Mouse (Mus musculus): ENCODE measurements around the gene Flad1. TPM values are rescaled to one million over a fixed set of nuclear protein-coding genes. Genes with fewer than 3 reads are reported as not detected.

Flad1 gene
- polyA plus RNA-seq, 1 experiment from 2014 or later, result 29.2 TPM

- no peak overlapping the region; the same call in 1 of the 2 replicates for H3K27ac ChIP-seq (ENCODE audit: low read depth, low read length)
- H3K36me3 ChIP-seq (ENCODE audit: control insufficient read depth, insufficient read depth), result peaks cover 23% of the 10 kb centered on the region
- no peak for TF ChIP-seq CTCF (IDR thresholded peaks at IDR 0.05; ENCODE audit: low read depth)
- no peak overlapping the region; the same call in 1 of the 2 replicates for H3K4me2 ChIP-seq (replicated peaks; ENCODE audit: low read depth)
- no peak overlapping the region for H3K9ac ChIP-seq (ENCODE audit: low read depth, low read length)
- H3K4me3 ChIP-seq (ENCODE audit: low read depth, low read length), result no peak overlapping the region
- ATAC-seq, result no peak
- H3K9me3 ChIP-seq (ENCODE audit: control insufficient read depth), result no peaks in the 10 kb centered on the region
- WGBS, result 57% methylated on average over 11 of the region's 11 CpGs
- no peaks in the 10 kb centered on the region for H3K27me3 ChIP-seq (replicated peaks; ENCODE audit: control insufficient read depth, insufficient read depth, low read length)
- peaks cover 6% of the 10 kb centered on the region; the same call in 1 of the 2 replicates for H3K4me1 ChIP-seq (replicated peaks; ENCODE audit: control insufficient read depth, insufficient read depth, low read length)
Measured at GRCm38 (mm10) chr3:89385451-89385850, 26.2 kb downstream of the Flad1 start.

- TF ChIP-seq CTCF (IDR thresholded peaks at IDR 0.05; ENCODE audit: low read depth), result no peak
- Histone ChIP-seq H3K4me1 (replicated peaks; ENCODE audit: control insufficient read depth, insufficient read depth, low read length) (peaks cover 6% of the 10 kb centered on the region; the same call in 1 of the 2 replicates), H3K27ac (ENCODE audit: low read depth, low read length) (no peak overlapping the region), H3K27me3 (replicated peaks; ENCODE audit: control insufficient read depth, insufficient read depth, low read length) (no peaks in the 10 kb centered on the region), H3K36me3 (ENCODE audit: control insufficient read depth, insufficient read depth) (peaks cover 33% of the 10 kb centered on the region), H3K4me2 (replicated peaks; ENCODE audit: low read depth) (peak overlapping the region; percentile 21; the same call in 1 of the 2 replicates), H3K9ac (ENCODE audit: low read depth, low read length) (no peak overlapping the region), H3K9me3 (ENCODE audit: control insufficient read depth) (no peaks in the 10 kb centered on the region), H3K4me3 (ENCODE audit: low read depth, low read length) (0 out of 2 replicates have a peak overlapping the region, but pooled peaks have one; percentile 7)
- ATAC-seq, result no peak
- 64% methylated on average over 11 of the region's 12 CpGs for WGBS
Measured at GRCm38 (mm10) chr3:89384331-89385076, 27.2 kb downstream of the Flad1 start.

- no peaks in the 10 kb centered on the region for H3K27me3 ChIP-seq (replicated peaks; ENCODE audit: control insufficient read depth, insufficient read depth, low read length)
- no peak overlapping the region for H3K9ac ChIP-seq (ENCODE audit: low read depth, low read length)
- WGBS, result 64% methylated on average over 5 of the region's 5 CpGs
- H3K4me2 ChIP-seq (replicated peaks; ENCODE audit: low read depth), result no peak overlapping the region; the same call in 1 of the 2 replicates
- no peak for ATAC-seq
- peaks cover 38% of the 10 kb centered on the region for H3K36me3 ChIP-seq (ENCODE audit: control insufficient read depth, insufficient read depth)
- H3K27ac ChIP-seq (ENCODE audit: low read depth, low read length), result 0 out of 2 replicates have a peak overlapping the region, but pooled peaks have one; percentile 0
- TF ChIP-seq CTCF (IDR thresholded peaks at IDR 0.05; ENCODE audit: low read depth), result no peak
- H3K4me3 ChIP-seq (ENCODE audit: low read depth, low read length), result no peak overlapping the region
- H3K9me3 ChIP-seq (ENCODE audit: control insufficient read depth), result no peaks in the 10 kb centered on the region
- peaks cover 9% of the 10 kb centered on the region; the same call in 1 of the 2 replicates for H3K4me1 ChIP-seq (replicated peaks; ENCODE audit: control insufficient read depth, insufficient read depth, low read length)
Measured at GRCm38 (mm10) chr3:89383651-89384255, 27.9 kb downstream of the Flad1 start.

- H3K4me2 ChIP-seq (replicated peaks; ENCODE audit: low read depth), result no peak overlapping the region
- H3K36me3 ChIP-seq (ENCODE audit: control insufficient read depth, insufficient read depth), result peaks cover 38% of the 10 kb centered on the region
- H3K27me3 ChIP-seq (replicated peaks; ENCODE audit: control insufficient read depth, insufficient read depth, low read length), result no peaks in the 10 kb centered on the region
- peaks cover 16% of the 10 kb centered on the region for H3K4me1 ChIP-seq (replicated peaks; ENCODE audit: control insufficient read depth, insufficient read depth, low read length)
- no peak overlapping the region for H3K9ac ChIP-seq (ENCODE audit: low read depth, low read length)
- H3K9me3 ChIP-seq (ENCODE audit: control insufficient read depth), result no peaks in the 10 kb centered on the region
- no peak for TF ChIP-seq CTCF (IDR thresholded peaks at IDR 0.05; ENCODE audit: low read depth)
- no peak overlapping the region for H3K4me3 ChIP-seq (ENCODE audit: low read depth, low read length)
- 67% methylated on average over 5 of the region's 5 CpGs for WGBS
- ATAC-seq, result no peak
- 0 out of 2 replicates have a peak overlapping the region, but pooled peaks have one; percentile 0 for H3K27ac ChIP-seq (ENCODE audit: low read depth, low read length)
Measured at GRCm38 (mm10) chr3:89382950-89383349, 28.7 kb downstream of the Flad1 start.

GRCm38 (mm10) chr3:89382033-89382882 lies 29.4 kb downstream of the Flad1 start:
- Histone ChIP-seq H3K9ac (ENCODE audit: low read depth, low read length) (no peak overlapping the region), H3K4me3 (ENCODE audit: low read depth, low read length) (no peak overlapping the region), H3K9me3 (ENCODE audit: control insufficient read depth) (no peaks in the 10 kb centered on the region), H3K36me3 (ENCODE audit: control insufficient read depth, insufficient read depth) (peaks cover 38% of the 10 kb centered on the region), H3K27me3 (replicated peaks; ENCODE audit: control insufficient read depth, insufficient read depth, low read length) (no peaks in the 10 kb centered on the region), H3K27ac (ENCODE audit: low read depth, low read length) (no peak overlapping the region), H3K4me1 (replicated peaks; ENCODE audit: control insufficient read depth, insufficient read depth, low read length) (peaks cover 16% of the 10 kb centered on the region), H3K4me2 (replicated peaks; ENCODE audit: low read depth) (no peak overlapping the region)
- TF ChIP-seq CTCF (IDR thresholded peaks at IDR 0.05; ENCODE audit: low read depth), result no peak
- WGBS, result 84% methylated on average over 9 of the region's 9 CpGs
- ATAC-seq, result no peak

- H3K9me3 ChIP-seq (ENCODE audit: control insufficient read depth), result no peaks in the 10 kb centered on the region
- H3K4me3 ChIP-seq (ENCODE audit: low read depth, low read length), result no peak overlapping the region
- no peaks in the 10 kb centered on the region for H3K27me3 ChIP-seq (replicated peaks; ENCODE audit: control insufficient read depth, insufficient read depth, low read length)
- no peak overlapping the region for H3K4me2 ChIP-seq (replicated peaks; ENCODE audit: low read depth)
- no peak overlapping the region for H3K27ac ChIP-seq (ENCODE audit: low read depth, low read length)
- ATAC-seq, result no peak
- H3K4me1 ChIP-seq (replicated peaks; ENCODE audit: control insufficient read depth, insufficient read depth, low read length), result peaks cover 9% of the 10 kb centered on the region
- WGBS, result 78% methylated on average over 11 of the region's 11 CpGs
- H3K36me3 ChIP-seq (ENCODE audit: control insufficient read depth, insufficient read depth), result peaks cover 42% of the 10 kb centered on the region
- H3K9ac ChIP-seq (ENCODE audit: low read depth, low read length), result no peak overlapping the region
- TF ChIP-seq CTCF (IDR thresholded peaks at IDR 0.05; ENCODE audit: low read depth), result no peak
Measured at GRCm38 (mm10) chr3:89381233-89381632, 30.4 kb downstream of the Flad1 start.

All from intestine, postnatal 0 days (tissue).